Mouse (Mus musculus) heart, postnatal 36 days (tissue): ENCODE measurements at regions not wholly inside any gene's neighbourhood (a gene's known extent, or its start where the extent isn't known, plus 50 kb on each side); places are given as distances from the start of the nearest gene placed in this dataset.

Experiments
- DNase-seq, 2 experiments: peaks; one replicate each; pipeline ENCODE4 v3.0.0; 2021 to 2022
- intact Hi-C: fragments of 180-260 bp; cut with DNase I; formaldehyde crosslinking; loops from one replicate; pipeline ENCODE4 v1.15.1; 2025

DNA sequence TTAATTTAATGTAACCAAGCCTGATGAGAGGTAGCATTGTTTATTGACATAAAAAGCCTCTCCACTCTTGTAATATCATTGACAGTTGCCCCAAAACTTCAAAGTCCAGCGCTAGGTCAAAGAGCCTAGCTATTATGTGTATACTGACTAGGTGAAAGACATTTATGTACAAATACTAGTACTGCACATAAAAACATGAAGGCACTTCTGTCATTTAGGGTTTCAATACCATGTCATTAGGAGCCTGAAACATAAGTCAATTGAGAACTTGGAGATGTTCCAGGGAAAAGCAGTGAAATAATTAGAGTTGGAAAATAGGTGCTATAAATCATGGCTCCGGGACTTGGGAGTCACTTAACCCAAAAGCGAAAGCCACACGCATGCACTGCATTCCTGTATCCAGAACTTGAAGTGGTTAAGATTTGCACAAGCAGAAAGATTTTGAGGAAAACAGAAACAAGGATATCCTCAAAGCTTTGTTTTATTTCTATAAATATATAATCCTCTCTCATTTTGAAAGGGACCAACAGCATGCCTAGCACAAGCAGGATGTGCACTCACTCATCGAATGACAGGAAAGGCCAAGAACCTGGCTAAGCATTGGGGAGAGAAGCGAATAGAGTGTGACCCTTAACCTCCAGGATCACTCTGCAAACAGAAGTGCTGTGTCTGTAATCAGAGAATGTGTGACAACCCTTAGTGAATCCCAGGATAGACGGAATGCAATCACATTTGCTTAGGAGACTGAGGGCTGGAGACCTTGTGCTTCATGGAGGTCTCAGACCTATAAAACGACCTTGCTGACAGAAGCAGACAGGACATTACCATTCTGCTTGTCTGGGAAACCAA is 176.3 kb upstream of the Crim1 start:
- intact Hi-C loops, result no loop called here
- DNase-seq, result no peak

- intact Hi-C loops, result no loop called here
- no peak for DNase-seq
These were observed 175.7 kb upstream of the Crim1 start for GRCm38 (mm10) chr17:78024356-78024723.

GRCm38 (mm10) chr17:78025294-78025693 is 174.8 kb upstream of the Crim1 start:
- DNase-seq, result no peak
- intact Hi-C loops, result no loop called here

DNA sequence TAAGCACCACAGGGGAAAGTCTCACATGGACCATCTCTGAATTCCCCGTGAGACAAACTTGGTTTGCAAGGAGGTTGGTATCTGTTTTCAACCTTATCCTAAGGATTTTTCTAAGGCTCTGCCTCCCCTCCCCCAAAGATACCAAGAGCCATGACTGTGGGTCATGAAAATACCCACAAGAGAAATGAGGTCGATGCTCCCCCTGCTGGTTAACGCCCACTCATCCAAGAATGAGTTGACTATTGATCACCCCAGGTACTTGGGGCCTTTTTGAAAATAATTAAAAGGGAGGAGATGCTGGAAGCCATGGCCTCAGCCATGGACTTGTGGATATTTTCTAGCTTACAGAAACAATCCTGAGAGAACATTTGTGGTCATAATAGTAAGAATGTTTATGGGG is 164.4 kb upstream of the Crim1 start:
- no peak for DNase-seq
- intact Hi-C loops, result no loop called here

DNA sequence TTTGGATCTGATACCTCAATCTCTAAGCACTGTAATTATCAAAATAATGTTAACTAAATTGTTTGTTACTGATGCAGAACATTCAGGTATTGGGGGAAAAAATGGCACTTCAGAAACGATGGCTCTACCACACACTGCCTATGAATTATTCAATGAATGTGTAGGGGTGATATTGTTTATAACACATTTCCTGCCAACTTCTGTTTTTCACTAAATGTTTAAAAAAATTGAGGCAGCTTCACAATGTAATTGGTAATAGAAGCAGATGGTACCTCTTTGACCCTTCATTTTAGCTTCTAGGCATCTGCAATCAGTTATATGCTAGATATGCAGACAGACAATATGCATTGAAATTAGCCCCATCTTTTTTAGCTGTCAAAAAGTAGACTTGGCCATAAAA is 159.7 kb upstream of the Crim1 start:
- intact Hi-C loops, result loop anchor here (10.0 kb wide), 1 partner anchor 414 kb away; no protein-coding TSS in a partner anchor
- no peak for DNase-seq

GRCm38 (mm10) chr17:78041204-78041603 is 158.8 kb upstream of the Crim1 start:
- intact Hi-C loops, result loop anchor here (10.0 kb wide), 1 partner anchor 414 kb away; no protein-coding TSS in a partner anchor
- no peak for DNase-seq

DNA sequence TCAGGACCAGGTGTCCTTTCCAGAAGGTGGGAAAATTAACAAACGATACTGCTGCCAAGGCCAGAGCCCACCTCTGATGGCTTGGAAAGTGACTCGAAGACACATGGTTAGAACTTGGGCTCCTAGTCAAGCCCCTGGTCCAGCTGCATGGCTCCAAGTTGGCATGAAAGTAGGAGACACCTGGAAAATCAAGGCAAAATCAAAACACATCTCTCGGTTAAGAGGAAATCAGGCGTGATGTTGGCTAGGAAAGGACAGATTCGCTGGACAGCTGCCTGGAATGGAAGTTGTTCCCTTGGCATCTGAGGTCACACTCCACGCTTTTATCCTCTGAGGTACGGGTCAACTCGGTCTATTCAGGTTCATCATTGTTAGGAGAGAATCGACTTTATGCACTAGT is 150.3 kb upstream of the Crim1 start:
- no peak for DNase-seq
- intact Hi-C loops, result loop anchor here (10.0 kb wide), 1 partner anchor 405 kb away; no protein-coding TSS in a partner anchor

DNA sequence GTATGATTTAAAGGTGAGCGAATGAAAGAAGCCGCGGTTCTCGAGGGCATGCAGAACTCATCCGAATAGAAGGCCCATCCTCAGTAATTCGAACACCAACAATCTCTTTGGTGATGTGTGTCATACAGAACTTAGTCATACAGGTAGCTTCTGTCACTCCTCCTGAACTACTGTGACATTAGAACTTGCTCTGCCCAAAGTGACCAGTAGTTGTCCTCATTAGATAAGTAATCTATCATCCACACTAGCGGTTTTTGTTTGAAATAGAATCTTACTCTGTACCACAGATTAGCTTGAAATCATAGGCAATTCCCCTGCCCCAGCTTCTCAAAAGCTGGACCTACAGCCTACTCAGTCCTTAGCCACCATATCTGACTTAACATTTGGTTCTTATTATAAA is 149.8 kb upstream of the Crim1 start:
- DNase-seq, result no peak
- intact Hi-C loops, result no loop called here

GRCm38 (mm10) chr17:78075892-78076291 is 124.2 kb upstream of the Crim1 start:
- DNase-seq, result no peak
- intact Hi-C loops, result no loop called here

GRCm38 (mm10) chr17:78078381-78078780 is 121.7 kb upstream of the Crim1 start:
- DNase-seq, result no peak
- intact Hi-C loops, result no loop called here

DNA sequence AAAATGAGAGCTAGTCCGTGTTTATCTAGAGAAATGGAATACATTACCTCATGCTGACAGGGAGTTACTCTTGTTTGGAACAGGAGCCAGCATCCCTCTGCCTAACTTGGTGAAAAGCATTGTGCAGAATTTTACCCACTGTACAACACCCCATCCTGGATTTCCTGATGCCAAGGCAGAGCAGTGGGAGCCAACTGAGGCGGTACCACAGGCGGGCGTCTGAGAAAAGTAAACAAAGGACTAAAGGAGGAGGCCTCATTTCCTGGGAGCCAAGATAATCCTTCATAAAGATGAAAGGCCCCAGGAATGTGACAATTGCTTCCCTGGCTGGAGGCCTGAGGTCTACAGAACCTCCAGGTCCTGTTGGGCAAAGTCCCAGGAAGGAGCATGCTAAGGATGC is 115.6 kb upstream of the Crim1 start:
- no peak for DNase-seq
- intact Hi-C loops, result no loop called here

GRCm38 (mm10) chr17:78086963-78087362 is 113.1 kb upstream of the Crim1 start:
- intact Hi-C loops, result no loop called here

GRCm38 (mm10) chr17:78097699-78098098 is 102.3 kb upstream of the Crim1 start:
- intact Hi-C loops, result no loop called here
- DNase-seq, result no peak

More at GRCm38 (mm10) chr17:78086963-78087362, 113.1 kb upstream of the Crim1 start:
- no peak for DNase-seq

DNA sequence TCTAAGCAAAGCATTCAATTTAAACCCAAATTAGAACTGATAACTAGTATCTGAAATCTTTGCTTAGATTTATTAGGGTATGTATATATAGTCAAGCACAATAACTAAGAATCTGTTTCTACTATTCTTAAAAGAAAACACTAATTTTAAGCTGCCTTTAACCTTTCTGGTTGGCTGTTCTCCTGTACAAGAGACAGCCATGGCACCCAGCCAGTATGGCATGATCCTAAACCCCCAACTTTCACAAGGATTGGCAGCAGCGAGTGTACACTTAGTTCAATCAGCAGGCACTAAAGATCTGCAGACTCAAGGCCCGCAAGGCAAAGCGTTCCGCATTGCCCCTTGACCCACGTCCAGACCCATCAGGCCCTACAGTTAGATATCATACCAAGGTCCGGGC is 91.3 kb upstream of the Crim1 start:
- no peak for DNase-seq
- intact Hi-C loops, result no loop called here

GRCm38 (mm10) chr17:78109364-78110222 is 90.5 kb upstream of the Crim1 start:
- no peak for DNase-seq
- intact Hi-C loops, result no loop called here

DNA sequence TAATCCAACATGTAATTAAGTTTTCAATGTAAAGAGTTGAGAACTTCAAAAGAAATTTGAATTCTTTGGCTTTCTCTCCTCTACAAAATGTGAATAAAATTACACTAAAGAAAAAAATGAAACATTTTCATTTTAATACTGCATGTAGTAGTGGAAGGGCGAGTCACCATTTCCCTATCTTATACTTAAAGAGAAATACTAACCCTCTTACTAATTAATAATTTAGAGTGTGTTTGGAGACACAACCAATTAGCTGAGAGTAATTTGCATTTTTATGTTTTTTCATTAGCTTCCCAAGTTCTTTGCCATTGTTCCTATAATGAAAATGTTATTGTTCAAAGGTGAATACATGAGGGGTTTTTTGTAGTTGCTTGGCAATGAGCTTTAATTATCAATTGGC is 67.9 kb upstream of the Crim1 start:
- intact Hi-C loops, result no loop called here
- no peak for DNase-seq

- intact Hi-C loops, result no loop called here
- DNase-seq, result no peak
These were observed 62.1 kb upstream of the Crim1 start for GRCm38 (mm10) chr17:78137986-78138385.

DNA sequence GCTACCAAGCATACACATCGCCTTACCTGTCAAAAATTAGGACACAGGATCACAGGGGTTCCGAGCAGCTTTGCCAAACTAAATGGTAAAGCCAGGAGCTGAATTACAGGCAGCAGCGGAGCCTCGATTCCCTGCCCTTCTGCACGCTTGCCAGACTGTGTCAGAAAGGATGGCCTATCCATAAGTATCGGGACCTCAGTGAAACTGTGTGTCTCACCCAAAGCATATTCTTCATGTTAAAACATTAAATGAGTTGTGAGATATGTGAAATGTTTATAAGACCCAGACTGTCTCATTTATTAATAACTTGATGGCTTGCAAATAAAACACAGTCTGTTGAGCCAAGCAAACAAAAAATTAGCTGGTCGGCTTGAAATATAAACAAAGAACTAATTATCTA is 59.4 kb upstream of the Crim1 start:
- intact Hi-C loops, result no loop called here
- DNase-seq, result no peak

- no peak for DNase-seq
- intact Hi-C loops, result no loop called here
These were observed 58.9 kb upstream of the Crim1 start for GRCm38 (mm10) chr17:78141136-78141535.

DNA sequence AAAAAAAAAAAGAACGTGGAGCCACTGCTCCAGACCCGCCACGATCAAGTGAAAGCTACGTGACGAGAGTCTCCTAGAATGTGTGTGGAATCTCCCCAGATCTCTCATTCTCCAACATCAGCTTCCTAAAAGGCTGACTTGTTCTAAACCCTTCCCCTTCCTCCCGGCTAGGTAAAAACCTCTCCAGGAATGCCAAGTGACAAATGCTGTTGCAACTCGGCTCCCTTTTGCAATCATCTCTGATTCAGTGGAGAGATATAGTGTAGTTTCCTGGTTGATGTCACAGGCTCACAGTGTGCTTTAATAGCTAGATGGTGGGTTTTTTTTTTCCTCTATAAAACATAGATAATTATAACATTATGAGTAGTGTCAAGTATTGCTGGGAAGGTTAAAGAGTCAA is 57.6 kb upstream of the Crim1 start:
- no peak for DNase-seq

DNA sequence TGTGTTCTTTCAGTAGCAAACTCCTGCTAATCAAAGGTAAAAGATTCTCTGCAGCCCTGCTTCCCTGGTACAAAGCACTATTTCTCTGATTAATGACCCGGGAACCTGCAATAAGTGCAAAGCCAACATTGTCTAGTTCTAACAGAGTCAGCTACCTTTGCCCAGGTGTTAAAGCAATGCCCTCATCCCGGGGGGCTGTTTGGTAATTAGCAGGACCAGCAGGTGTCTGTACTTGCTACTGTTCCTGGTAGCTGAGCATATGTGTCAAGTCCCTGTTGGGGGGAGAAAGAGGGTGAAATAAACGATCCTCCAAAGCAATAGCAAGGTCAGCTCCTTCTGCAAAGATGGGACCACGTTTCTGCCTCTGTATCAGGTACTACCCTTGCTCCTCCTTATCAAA is 54.7 kb upstream of the Crim1 start:
- intact Hi-C loops, result no loop called here

More for the DNA sequence above, 57.6 kb upstream of the Crim1 start:
- intact Hi-C loops, result no loop called here

More for the DNA sequence above, 54.7 kb upstream of the Crim1 start:
- DNase-seq, result no peak
